Mouse (Mus musculus) midbrain, embryonic 14.5 days (tissue): ENCODE data around the gene Ints6. TPM values are rescaled to one million over a fixed set of nuclear protein-coding genes. Genes with fewer than 3 reads are reported as not detected.

ENCODE experiments used
- ATAC-seq: fragments of 200-750 bp; cut with Nextera tagmentation; 2 replicates; pipeline ENCODE4 v1.8.0; 2017; ENCODE audit warnings: moderate number of reproducible peaks, moderate library complexity; ENCODE audit not compliant: low FRiP score, low TSS enrichment
- DNase-seq: peaks from one replicate; pipeline ENCODE4 v3.0.0-alpha.2; 2015
- H3K27ac ChIP-seq: fragments of 300-500 bp; sonication (generic); replicated peaks from 2 replicates; pipeline ENCODE4 v1.5.1; 2014; ENCODE audit warnings: mild to moderate bottlenecking, low read depth, low read length, moderate library complexity
- H3K27me3 ChIP-seq: fragments of 300-500 bp; sonication (generic); 2 replicates; pipeline ENCODE4 v1.6.1; 2014; ENCODE audit warnings: low read length, control low read depth, mixed read lengths; ENCODE audit not compliant: control insufficient read depth, insufficient read depth
- H3K36me3 ChIP-seq: fragments of 300-500 bp; sonication (generic); 2 replicates; pipeline ENCODE4 v1.6.1; 2014; ENCODE audit warnings: low read length, control low read depth; ENCODE audit not compliant: control insufficient read depth, insufficient read depth
- H3K4me1 ChIP-seq: fragments of 300-500 bp; sonication (generic); 2 replicates; pipeline ENCODE4 v1.6.1; 2014; ENCODE audit warnings: mild to moderate bottlenecking, antibody characterized with exemption, low read length, control low read depth; ENCODE audit not compliant: control insufficient read depth, insufficient read depth
- H3K4me2 ChIP-seq: fragments of 300-500 bp; sonication (generic); 2 replicates; pipeline ENCODE4 v1.6.1; 2014; ENCODE audit warnings: mild to moderate bottlenecking, low read length, moderate library complexity
- H3K4me3 ChIP-seq: fragments of 300-500 bp; sonication (generic); replicated peaks from 2 replicates; pipeline ENCODE4 v1.5.1; 2014; ENCODE audit warnings: low read depth, low read length
- H3K9ac ChIP-seq: fragments of 300-500 bp; sonication (generic); replicated peaks from 2 replicates; pipeline ENCODE4 v1.6.1; 2014; ENCODE audit warnings: mild to moderate bottlenecking, low read length, moderate library complexity
- H3K9me3 ChIP-seq: fragments of 300-500 bp; sonication (generic); 2 replicates; pipeline ENCODE4 v1.6.1; 2016; ENCODE audit warnings: low read length, control low read depth, mixed read lengths; ENCODE audit not compliant: control insufficient read depth
- WGBS: fragments of 180-500 bp; shearing (Covaris S2); extraction: QIAGEN DNeasy Blood & Tissue Kit; methylation state at CpG from one replicate; pipeline ENCODE4 v1.1.7; 2014; 5-methylcytosine and 5-hydroxymethylcytosine counted together
- polyA plus RNA-seq: library from polyadenylated mRNA; unstranded; fragments of >200 nt; fragmentation: Nextera tagmentation; extraction: Ambion mirVana; gene quantifications from 2 replicates; pipeline ENCODE4 v1.2.1, GENCODE M21; 2014

Gene Ints6
- polyA plus RNA-seq, 1 experiment from 2014 or later = 32.5 TPM

DNA sequence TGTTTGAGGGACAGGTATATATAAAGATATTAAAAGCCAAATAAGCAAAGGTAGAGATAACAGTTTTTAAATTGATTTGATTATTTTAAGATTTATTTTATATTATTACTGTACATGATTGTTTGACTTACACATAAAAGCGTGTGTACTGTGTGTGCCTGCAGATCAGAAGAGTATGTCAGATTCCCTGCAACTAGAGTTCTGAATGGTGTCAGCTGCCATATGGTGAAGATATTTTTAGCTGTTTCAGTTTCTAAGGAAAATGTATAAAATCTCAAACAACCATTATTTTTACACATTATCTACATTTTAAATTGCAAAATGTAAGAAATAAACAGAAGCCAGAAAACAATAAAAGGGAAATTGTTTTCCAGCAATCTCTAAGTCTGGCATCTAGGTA is 39.3 kb downstream of the Ints6 start:
- Histone ChIP-seq H3K4me2 (no peak overlapping the region), H3K9me3 (no peaks in the 10 kb centered on the region), H3K4me3 (no peak overlapping the region), H3K9ac (no peak overlapping the region), H3K27me3 (no peaks in the 10 kb centered on the region), H3K27ac (no peak overlapping the region), H3K36me3 (no peaks in the 10 kb centered on the region), H3K4me1 (no peaks in the 10 kb centered on the region)
- WGBS = 91% methylated on average over 1 of the region's 1 CpGs
- DNase-seq (no peak), ATAC-seq (no peak)

DNA sequence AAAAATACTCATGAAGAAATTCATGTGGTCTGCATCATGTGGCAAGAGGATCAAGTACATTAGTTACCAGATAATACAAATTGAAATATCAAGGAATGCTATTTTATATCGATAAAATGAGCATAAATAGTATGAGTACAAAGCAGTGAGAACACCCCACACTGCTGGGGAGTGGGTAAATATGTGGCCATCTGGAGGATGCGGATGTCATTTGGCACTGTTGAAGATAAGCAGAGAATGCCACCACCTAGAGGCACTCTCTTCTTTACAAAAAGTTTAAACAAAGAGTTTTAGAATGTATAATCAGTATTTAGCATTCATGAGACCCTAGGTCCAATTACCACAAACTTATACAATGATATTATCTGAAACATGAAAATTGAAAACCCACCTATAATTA is 42.8 kb downstream of the Ints6 start:
- no peak overlapping the region for H3K4me3 ChIP-seq
- H3K27ac ChIP-seq = no peak overlapping the region
- DNase-seq (no peak), ATAC-seq (no peak)
- H3K36me3 ChIP-seq = peaks cover 18% of the 10 kb centered on the region
- WGBS = 91% methylated on average over 2 of the region's 2 CpGs
- H3K4me2 ChIP-seq = no peak overlapping the region
- H3K9me3 ChIP-seq = no peaks in the 10 kb centered on the region
- H3K9ac ChIP-seq = no peak overlapping the region
- H3K4me1 ChIP-seq = no peaks in the 10 kb centered on the region
- no peaks in the 10 kb centered on the region for H3K27me3 ChIP-seq

DNA sequence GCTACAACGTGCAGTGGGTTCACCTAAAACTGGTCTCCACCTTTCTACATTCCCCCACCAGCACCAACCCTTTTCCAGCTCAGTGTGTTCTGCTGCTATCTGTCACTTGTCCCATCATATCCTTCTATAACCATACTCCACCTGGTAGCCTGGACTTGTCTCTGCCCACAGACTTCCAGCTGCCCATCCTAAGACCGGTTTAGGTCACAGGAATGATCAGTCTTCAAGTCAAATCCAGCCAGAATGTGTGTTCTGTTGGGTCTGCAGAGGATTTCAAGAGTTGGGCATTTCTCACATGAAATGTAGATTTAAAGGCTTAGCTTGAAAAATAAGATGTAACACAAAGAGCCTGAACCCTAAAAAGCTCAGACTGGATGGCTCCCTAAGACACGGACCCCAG is 87.3 kb downstream of the Ints6 start:
- DNase-seq = no peak
- Histone ChIP-seq H3K9ac (no peak overlapping the region), H3K36me3 (no peaks in the 10 kb centered on the region), H3K4me1 (no peaks in the 10 kb centered on the region), H3K4me3 (no peak overlapping the region), H3K4me2 (no peak overlapping the region), H3K27me3 (no peaks in the 10 kb centered on the region), H3K9me3 (no peaks in the 10 kb centered on the region), H3K27ac (no peak overlapping the region)
- ATAC-seq = no peak
- 88% methylated on average over 3 of the region's 3 CpGs for WGBS

DNA sequence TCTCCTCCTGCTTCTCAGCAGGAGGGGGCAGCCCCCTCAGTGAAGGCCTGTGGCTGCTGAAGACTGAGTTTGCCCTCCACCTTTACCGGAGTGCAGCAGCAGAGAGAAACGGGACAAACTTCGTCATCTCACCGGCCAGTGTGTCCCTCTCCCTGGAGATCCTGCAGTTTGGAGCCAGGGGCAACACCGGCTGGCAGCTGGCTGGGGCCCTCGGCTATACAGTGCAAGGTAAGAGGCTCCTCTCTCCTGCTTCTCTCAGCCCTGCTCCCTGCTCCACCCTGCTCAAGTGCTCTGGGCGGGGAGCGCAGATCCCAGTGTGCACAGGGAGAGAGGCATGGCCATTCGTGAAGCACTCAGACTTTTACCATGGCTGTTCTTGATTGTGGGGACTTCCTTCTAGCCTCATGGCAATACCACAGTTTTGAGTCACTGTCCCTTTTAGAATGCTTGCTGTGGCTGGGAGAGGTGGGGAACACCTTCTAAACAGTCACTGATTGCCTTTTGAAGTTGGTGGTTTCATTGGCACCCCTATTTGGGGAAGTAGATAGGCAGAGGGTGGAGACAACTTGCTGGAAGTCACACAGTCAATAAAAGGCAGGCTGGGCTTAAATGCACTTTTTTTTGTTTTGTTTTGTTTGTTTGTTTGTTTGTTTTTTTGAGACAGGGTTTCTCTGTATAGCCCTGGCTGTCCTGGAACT is 95.8 kb downstream of the Ints6 start:
- Histone ChIP-seq H3K27me3 (no peaks in the 10 kb centered on the region), H3K9me3 (no peaks in the 10 kb centered on the region), H3K36me3 (no peaks in the 10 kb centered on the region), H3K4me1 (no peaks in the 10 kb centered on the region), H3K4me2 (no peak overlapping the region), H3K27ac (no peak overlapping the region), H3K4me3 (no peak overlapping the region), H3K9ac (no peak overlapping the region)
- ATAC-seq (no peak), DNase-seq (no peak)
- WGBS = 53% methylated on average over 9 of the region's 9 CpGs

GRCm38 (mm10) chr14:62663367-62663766 is 97.6 kb downstream of the Ints6 start, which contains the start of gene Serpine3:
Gene Serpine3, plus strand, starts transcription at chr14:62663667.
- H3K9ac ChIP-seq = no peak within 1 kb of the TSS
- WGBS = 80% methylated on average over 8 of the region's 8 CpGs
- no peak within 1 kb of the TSS for H3K4me2 ChIP-seq
- H3K36me3 ChIP-seq = no peaks in the 10 kb centered on the region
- no peaks in the 10 kb centered on the region for H3K27me3 ChIP-seq
- no peak within 1 kb of the TSS for H3K4me3 ChIP-seq
- no peak within 1 kb of the TSS for H3K27ac ChIP-seq
- DNase-seq = no peak
- no peaks in the 10 kb centered on the region for H3K4me1 ChIP-seq
- ATAC-seq = no peak
- H3K9me3 ChIP-seq = no peaks in the 10 kb centered on the region

DNA sequence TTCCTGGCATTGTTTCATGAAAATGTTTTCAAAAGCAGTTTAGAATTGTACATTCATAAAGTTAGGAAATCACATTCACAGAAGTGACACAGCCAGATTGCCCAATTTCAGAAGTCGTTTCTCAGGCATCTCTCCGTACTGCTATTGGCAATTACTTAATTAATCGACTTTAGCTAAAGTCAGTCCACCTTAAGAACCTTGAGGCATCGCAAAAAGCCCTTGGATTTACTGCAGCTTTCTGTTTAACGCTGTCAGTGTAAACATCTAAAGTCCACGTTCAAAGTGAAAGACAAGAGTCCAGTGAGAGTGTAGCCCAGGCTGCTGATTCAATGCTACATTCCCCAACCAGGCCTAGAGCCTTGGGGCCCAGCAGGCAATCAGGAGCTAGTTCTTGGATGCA is 98.6 kb downstream of the Ints6 start:
- Histone ChIP-seq H3K4me3 (no peak overlapping the region), H3K4me1 (no peaks in the 10 kb centered on the region), H3K27ac (no peak overlapping the region), H3K4me2 (no peak overlapping the region), H3K27me3 (no peaks in the 10 kb centered on the region), H3K9ac (no peak overlapping the region), H3K36me3 (no peaks in the 10 kb centered on the region), H3K9me3 (no peaks in the 10 kb centered on the region)
- DNase-seq = no peak
- ATAC-seq = no peak
- 85% methylated on average over 6 of the region's 6 CpGs for WGBS

GRCm38 (mm10) chr14:62657469-62657868 is 103.5 kb downstream of the Ints6 start:
- Histone ChIP-seq H3K9ac (no peak overlapping the region), H3K9me3 (no peaks in the 10 kb centered on the region), H3K4me3 (no peak overlapping the region), H3K36me3 (no peaks in the 10 kb centered on the region), H3K27ac (no peak overlapping the region), H3K4me2 (no peak overlapping the region), H3K4me1 (no peaks in the 10 kb centered on the region), H3K27me3 (no peaks in the 10 kb centered on the region)
- DNase-seq (no peak), ATAC-seq (no peak)
- 89% methylated on average over 3 of the region's 3 CpGs for WGBS

GRCm38 (mm10) chr14:62655996-62656395 is 105.0 kb downstream of the Ints6 start:
- no peaks in the 10 kb centered on the region for H3K9me3 ChIP-seq
- WGBS = 83% methylated on average over 7 of the region's 7 CpGs
- ATAC-seq = no peak
- no peak overlapping the region for H3K9ac ChIP-seq
- H3K4me2 ChIP-seq = no peak overlapping the region
- no peaks in the 10 kb centered on the region for H3K27me3 ChIP-seq
- H3K36me3 ChIP-seq = no peaks in the 10 kb centered on the region
- H3K4me1 ChIP-seq = no peaks in the 10 kb centered on the region
- H3K27ac ChIP-seq = no peak overlapping the region
- DNase-seq = no peak
- no peak overlapping the region for H3K4me3 ChIP-seq

- Histone ChIP-seq H3K9me3 (no peaks in the 10 kb centered on the region), H3K27me3 (no peaks in the 10 kb centered on the region), H3K9ac (no peak overlapping the region), H3K36me3 (no peaks in the 10 kb centered on the region), H3K4me1 (no peaks in the 10 kb centered on the region), H3K4me2 (no peak overlapping the region), H3K27ac (no peak overlapping the region), H3K4me3 (no peak overlapping the region)
- WGBS = 97% methylated on average over 3 of the region's 3 CpGs
- DNase-seq (no peak), ATAC-seq (no peak)
These were observed 109.2 kb downstream of the Ints6 start for GRCm38 (mm10) chr14:62651771-62652170.
